Mouse (Mus musculus): ENCODE data around the gene Tpp2.
A peak's percentile ranks its signal among the peaks of the same experiment; 100 is the strongest.
"Not testable (repeated sequence)": the region's sequence is repeated elsewhere in the genome, so short reads cannot be mapped to it uniquely, and the experiment has no call there.

Gene Tpp2

GRCm38 (mm10) chr1:44019934-44020333 lies 86.5 kb downstream of the Tpp2 start, which contains the start of gene Mettl21c:
Mettl21c (minus strand) TSS chr1:44020034.
- DNase-seq (ENCODE audit: inconsistent ontology term): no peak

DNA sequence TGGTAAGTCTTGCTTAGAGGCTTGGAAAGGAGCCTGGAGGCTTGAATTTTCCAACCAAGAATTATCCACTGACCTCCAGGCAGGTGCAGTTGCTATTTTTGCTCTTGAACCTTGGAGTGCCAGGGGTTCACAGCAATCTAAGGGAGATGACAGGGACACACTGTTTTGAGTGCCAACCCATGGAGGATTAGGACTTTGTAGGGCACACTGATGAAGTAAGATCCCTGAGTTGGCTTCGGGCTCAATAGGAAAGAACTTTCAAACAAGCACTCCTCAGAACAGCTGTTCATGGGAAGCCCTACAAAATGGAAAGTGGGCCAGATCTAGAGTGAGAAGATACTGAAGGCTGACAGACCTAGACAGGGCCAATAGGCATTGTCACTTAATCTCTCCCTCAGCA lies 89.2 kb downstream of the Tpp2 start:
- no peak for DNase-seq (ENCODE audit: inconsistent ontology term)

GRCm38 (mm10) chr1:44027651-44028050 lies 94.2 kb downstream of the Tpp2 start:
- DNase-seq (ENCODE audit: inconsistent ontology term): peak; percentile 27

- no peak for DNase-seq (ENCODE audit: inconsistent ontology term)
Observed at GRCm38 (mm10) chr1:44032213-44032612, 98.8 kb downstream of the Tpp2 start.

GRCm38 (mm10) chr1:44032948-44033347 lies 99.5 kb downstream of the Tpp2 start:
- DNase-seq (ENCODE audit: inconsistent ontology term): no peak

DNA sequence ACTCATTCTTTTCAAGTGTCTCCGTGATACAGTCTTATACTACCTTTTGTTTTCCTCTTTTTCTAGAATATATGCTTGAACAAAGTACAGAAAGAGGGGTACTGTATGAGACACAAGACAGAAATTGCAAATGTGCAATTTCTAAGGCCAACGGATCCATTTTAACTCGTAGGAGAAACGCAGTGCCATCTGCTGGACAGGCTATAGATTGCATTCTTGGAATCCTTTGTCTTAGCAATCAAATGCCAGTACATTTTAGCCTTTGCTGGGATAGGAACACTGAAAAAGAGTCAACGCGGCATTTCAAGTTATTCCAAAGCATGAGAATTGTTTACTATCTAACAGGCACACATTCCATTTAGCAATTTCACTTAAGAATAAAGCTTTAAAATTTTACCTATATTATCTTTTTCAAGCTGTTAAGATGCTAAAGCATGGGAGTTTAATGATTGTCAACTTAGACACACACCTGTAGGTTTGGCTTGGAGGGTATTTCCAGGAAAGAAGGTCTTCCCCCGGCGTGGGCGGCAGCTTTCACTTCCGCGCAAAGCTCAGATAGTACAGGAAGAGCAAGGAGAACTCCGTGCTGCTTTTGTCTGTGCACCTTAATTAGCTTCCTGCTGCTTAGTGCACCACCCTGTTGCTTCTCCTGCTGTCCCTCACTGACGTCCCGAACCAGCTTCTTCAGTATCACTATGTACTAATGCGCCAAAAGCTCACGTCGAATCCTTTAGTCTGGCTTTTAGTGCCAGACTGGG lies 108.5 kb downstream of the Tpp2 start:
- peak; percentile 50 for DNase-seq (ENCODE audit: inconsistent ontology term)

DNA sequence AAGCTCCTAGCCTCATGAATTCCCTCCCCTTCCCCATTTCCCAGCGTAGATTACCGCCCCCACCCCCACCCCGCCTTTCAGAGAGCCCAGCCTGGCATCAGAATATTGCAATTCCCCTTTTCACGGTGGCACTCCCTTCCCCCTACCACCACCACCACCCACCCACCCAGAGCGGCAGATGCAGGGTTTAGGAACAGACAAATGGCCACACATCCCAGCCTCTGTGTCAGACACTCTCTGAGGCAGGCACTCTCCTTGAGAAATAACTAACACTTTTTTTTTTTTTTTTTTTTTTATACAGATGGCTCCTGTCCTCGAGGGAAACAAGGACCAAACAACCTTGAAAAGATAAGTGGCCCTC lies 109.1 kb downstream of the Tpp2 start:
- no peak for DNase-seq (ENCODE audit: inconsistent ontology term)

GRCm38 (mm10) chr1:44045689-44046088 lies 112.2 kb downstream of the Tpp2 start:
- DNase-seq (ENCODE audit: inconsistent ontology term): not testable (repeated sequence)

DNA sequence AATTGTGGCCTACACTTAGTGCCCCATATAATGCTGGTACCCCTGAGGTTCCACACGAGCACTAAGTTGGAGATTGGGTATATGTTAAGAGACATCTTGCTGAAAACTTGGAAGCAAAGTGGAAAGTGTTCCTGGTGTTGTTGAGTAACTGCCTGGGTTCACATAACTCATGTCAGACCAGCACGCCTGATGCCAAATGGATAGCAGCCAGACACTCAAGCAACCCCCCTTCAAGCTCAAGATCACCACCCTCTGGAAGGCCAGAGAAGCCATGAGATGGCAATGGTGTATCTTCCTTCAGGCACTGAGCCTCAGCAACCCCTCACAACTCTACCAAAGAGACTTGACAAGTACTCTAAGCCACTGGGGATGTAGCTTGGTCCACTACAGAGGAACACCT lies 113.1 kb downstream of the Tpp2 start:
- DNase-seq (ENCODE audit: inconsistent ontology term): no peak

All from Muller cell, postnatal 12 days (primary cell).